Mouse (Mus musculus): ENCODE results near the gene Cdipt. TPM values are rescaled to one million over a fixed set of nuclear protein-coding genes. Genes with fewer than 3 reads are reported as not detected.

Gene Cdipt
- total and polyA plus RNA-seq, 3 experiments = 98.4 to 151 TPM; not detected in 1

DNA sequence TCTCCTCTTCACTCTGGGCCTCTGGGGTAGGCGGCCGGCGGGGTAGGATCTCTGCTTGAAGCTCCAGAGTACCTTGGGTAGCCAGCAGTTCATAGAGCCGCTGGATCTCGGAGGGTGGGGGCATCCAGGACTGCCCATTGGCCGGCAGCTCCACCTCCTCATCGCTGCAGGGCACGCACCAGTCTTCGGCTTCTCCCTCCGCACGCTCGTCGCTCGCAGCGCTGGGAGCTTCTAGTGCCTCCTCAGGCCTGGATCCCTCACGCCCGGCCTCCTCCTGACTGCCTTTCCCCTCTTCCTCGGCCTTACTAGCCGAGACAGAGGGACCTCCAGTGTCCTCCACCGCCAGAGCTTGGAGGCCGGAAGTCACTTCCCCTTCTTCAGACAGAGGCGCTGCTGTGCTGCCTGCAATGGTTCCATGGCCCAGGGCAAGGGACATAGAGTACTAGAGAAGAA is 40.8 kb downstream of the Cdipt start:
- Histone ChIP-seq H3K27ac (ENCODE audit: control insufficient read depth, low read depth, low read length) (peak overlapping the region; percentile 96), H3K79me2 (ENCODE audit: control insufficient read depth, insufficient read depth, low read length, poor library complexity) (peaks cover 36% of the 10 kb centered on the region), H3K9me3 (replicated peaks; ENCODE audit: insufficient read depth, low read length) (no peaks in the 10 kb centered on the region), H3K36me3 (ENCODE audit: control insufficient read depth in 1 of 2, insufficient read depth in 2 of 2, low read length in 2 of 2) (peaks cover 0 to 10% of the 10 kb centered on the region in 2 experiments; a peak in 2 of 4 replicates), H3K4me3 (ENCODE audit: control insufficient read depth in 1 of 2, insufficient read depth in 1 of 2, low read depth in 2 of 2, low read length in 2 of 2) (peak overlapping the region; percentile 68 to 99), H3K4me1 (ENCODE audit: control insufficient read depth in 1 of 2, insufficient read depth in 2 of 2, low read length in 2 of 2) (peaks cover 0 to 10% of the 10 kb centered on the region in 2 experiments; a peak in 3 of 4 replicates), H3K9ac (ENCODE audit: control insufficient read depth, low read depth, low read length, poor library complexity, severe bottlenecking) (peak overlapping the region; percentile 99), H3K27me3 (ENCODE audit: control insufficient read depth in 1 of 2, insufficient read depth in 2 of 2, low read length in 2 of 2) (no peaks in the 10 kb centered on the region)
- no peak for DNase-seq (ENCODE audit: low read depth, low spot score)
- TF ChIP-seq MYB (IDR thresholded peaks at IDR 0.05; ENCODE audit: low read depth, low read length) (no peak), ZKSCAN1 (IDR thresholded peaks at IDR 0.05; ENCODE audit: low read depth, low read length) (no peak), TAL1 (IDR thresholded peaks at IDR 0.05; ENCODE audit: low read length) (no peak), MEF2A (IDR thresholded peaks at IDR 0.05; ENCODE audit: extremely low read depth, insufficient replicate concordance, low read depth, low read length, poor library complexity, severe bottlenecking) (no peak), MAX (IDR thresholded peaks at IDR 0.05; ENCODE audit: low read length) (peak; percentile 41), EP300 (IDR thresholded peaks at IDR 0.05; ENCODE audit: low read depth in 1 of 2, low read length in 2 of 2) (no peak), RCOR1 (IDR thresholded peaks at IDR 0.05; ENCODE audit: low read depth, low read length) (no peak), HCFC1 (IDR thresholded peaks at IDR 0.05; ENCODE audit: low read depth, low read length) (no peak), ELF1 (IDR thresholded peaks at IDR 0.05; ENCODE audit: low read depth, low read length) (peak; percentile 77), MAFK (IDR thresholded peaks at IDR 0.05; ENCODE audit: borderline replicate concordance, low read depth, low read length) (no peak), CHD2 (IDR thresholded peaks at IDR 0.05; ENCODE audit: low read length) (no peak), BHLHE40 (IDR thresholded peaks at IDR 0.05; ENCODE audit: borderline replicate concordance, low read depth, low read length) (no peak), ETS1 (IDR thresholded peaks at IDR 0.05; ENCODE audit: low read depth, low read length) (no peak), JUND (IDR thresholded peaks at IDR 0.05; ENCODE audit: low read depth, low read length) (no peak), CHD1 (IDR thresholded peaks at IDR 0.05; ENCODE audit: low read depth, low read length) (peak; percentile 90; the same call in 1 of the 2 replicates), ZNF384 (IDR thresholded peaks at IDR 0.05; ENCODE audit: low read depth, low read length) (no peak), UBTF (IDR thresholded peaks at IDR 0.05; ENCODE audit: borderline replicate concordance, insufficient read depth, low read depth, low read length) (peak; percentile 72; the same call in 1 of the 2 replicates), KAT2A (conservative IDR thresholded peaks at IDR 0.05; ENCODE audit: low read depth, low read length) (no peak), RAD21 (IDR thresholded peaks at IDR 0.05; ENCODE audit: low read depth, low read length) (no peak), GABPA (IDR thresholded peaks at IDR 0.05; ENCODE audit: low read depth, low read length) (no peak), SMC3 (IDR thresholded peaks at IDR 0.05; ENCODE audit: low read depth, low read length) (no peak), NELFE (IDR thresholded peaks at IDR 0.05; ENCODE audit: low read depth, low read length) (peak; percentile 8), ZC3H11A (IDR thresholded peaks at IDR 0.05; ENCODE audit: low read depth, low read length) (no peak), POLR2AphosphoS2 (IDR thresholded peaks at IDR 0.05; ENCODE audit: low read length) (no peak; the same call in 1 of the 2 replicates), ZMIZ1 (IDR thresholded peaks at IDR 0.05; ENCODE audit: low read depth, low read length) (peak; percentile 74; the same call in 1 of the 2 replicates), E2F4 (IDR thresholded peaks at IDR 0.05; ENCODE audit: borderline replicate concordance, low read depth, low read length) (no peak), MAZ (IDR thresholded peaks at IDR 0.05; ENCODE audit: low read depth, low read length) (no peak; the same call in 1 of the 2 replicates), USF1 (IDR thresholded peaks at IDR 0.05; ENCODE audit: low read depth, low read length) (no peak), TCF12 (IDR thresholded peaks at IDR 0.05; ENCODE audit: low read depth, low read length) (peak; percentile 33; the same call in 1 of the 2 replicates), MYC (IDR thresholded peaks at IDR 0.05; ENCODE audit: low read depth, low read length) (no peak), POLR2A (IDR thresholded peaks at IDR 0.05; ENCODE audit: control insufficient read depth in 1 of 2, insufficient read depth in 1 of 2, low read depth in 1 of 2, low read length in 2 of 2, poor library complexity in 1 of 2) (peak in 1 of 2 experiments; percentile 16; a peak in 1 of 4 replicates), GATA1 (IDR thresholded peaks at IDR 0.05; ENCODE audit: low read depth, low read length) (no peak), USF2 (IDR thresholded peaks at IDR 0.05; ENCODE audit: borderline replicate concordance in 1 of 2, insufficient read depth in 1 of 2, low read depth in 1 of 2, low read length in 2 of 2) (no peak), POLR2AphosphoS5 (IDR thresholded peaks at IDR 0.05; ENCODE audit: borderline replicate concordance, low read depth, low read length) (no peak), TBP (IDR thresholded peaks at IDR 0.05; ENCODE audit: low read depth, low read length) (0 out of 2 replicates have a peak, but pooled peaks have one; percentile 5), CTCF (IDR thresholded peaks at IDR 0.05 in 2 of 3, conservative IDR thresholded peaks at IDR 0.05 in 1 of 3; ENCODE audit: control insufficient read depth in 1 of 3, insufficient read depth in 1 of 3, low read depth in 2 of 3, low read length in 3 of 3, poor library complexity in 1 of 3, severe bottlenecking in 1 of 3) (no peak), SIN3A (IDR thresholded peaks at IDR 0.05; ENCODE audit: low read length) (no peak; the same call in 1 of the 2 replicates), MXI1 (IDR thresholded peaks at IDR 0.05; ENCODE audit: low read depth, low read length) (peak; percentile 55)
